In genomic region chr10:120801127-120801526, GRCm38 (mm10) we compare ENCODE assay signal across 9 mouse cellular contexts.
DNase-seq lines count a peak whose midpoint lies in the region; ATAC-seq and TF ChIP-seq lines count a peak whose summit lies in the region.
"Had no signal": no experiment of that assay in that cellular context is flagged by ENCODE, and none has a peak within 500 bp of the region (broad histone marks: within the 10 kb centered on the region; RNA-seq: fewer than 3 reads in every experiment).

No protein-coding gene starts in this region.

- no peak for DNase-seq in heart, adult 8-10 months (ENCODE audit: low spot score)
- no peak for DNase-seq in lung, postnatal 0 days (ENCODE audit: low spot score)
- no peak for DNase-seq in lung, postnatal 36 days
- DNase-seq in stomach, postnatal 0 days (ENCODE audit: low spot score) = no peak
- DNase-seq in thymus, postnatal 0 days (ENCODE audit: low spot score) = no peak
- no peak for DNase-seq in frontal cortex, postnatal 36 days (ENCODE audit: low spot score in 2 of 2)
- DNase-seq: right cerebral cortex, adult 18-20 months had no signal

- H3K4me2 ChIP-seq in heart, embryonic 12.5 days = peak overlapping the region; percentile 48
- peak overlapping the region; percentile 18; the same call in 1 of the 2 replicates for H3K4me2 ChIP-seq in lung, postnatal 0 days (replicated peaks; ENCODE audit: low read depth, low read length)
- H3K4me2 ChIP-seq in limb, embryonic 13.5 days (replicated peaks) = peak overlapping the region; percentile 56
- H3K4me2 ChIP-seq in stomach, postnatal 0 days (replicated peaks; ENCODE audit: low read depth) = peak overlapping the region; percentile 40

- 13% methylated on average over 6 of the region's 6 CpGs for WGBS in heart, embryonic 12.5 days
- 30% methylated on average over 6 of the region's 6 CpGs for WGBS in lung, postnatal 0 days
- WGBS in limb, embryonic 13.5 days = 7% methylated on average over 6 of the region's 6 CpGs
- WGBS in stomach, postnatal 0 days = 14% methylated on average over 6 of the region's 6 CpGs

- H3K36me3 ChIP-seq in heart, embryonic 12.5 days = peaks cover 7% of the 10 kb centered on the region
- H3K36me3 ChIP-seq in lung, postnatal 0 days (ENCODE audit: insufficient read depth, low read length) = no peaks in the 10 kb centered on the region
- no peaks in the 10 kb centered on the region for H3K36me3 ChIP-seq in limb, embryonic 13.5 days
- no peaks in the 10 kb centered on the region for H3K36me3 ChIP-seq in stomach, postnatal 0 days (ENCODE audit: control insufficient read depth, insufficient read depth, low read length)

- H3K4me3 ChIP-seq in heart, embryonic 12.5 days = peak overlapping the region; percentile 22
- no peak overlapping the region for H3K4me3 ChIP-seq in lung, postnatal 0 days (ENCODE audit: low read depth, low read length)
- peak overlapping the region; percentile 10 for H3K4me3 ChIP-seq in limb, embryonic 13.5 days
- H3K4me3 ChIP-seq in stomach, postnatal 0 days (ENCODE audit: low read depth, low read length) = no peak overlapping the region

- H3K4me1 ChIP-seq in heart, embryonic 12.5 days (replicated peaks) = peaks cover 35% of the 10 kb centered on the region
- H3K4me1 ChIP-seq in lung, postnatal 0 days (ENCODE audit: insufficient read depth, low read depth, low read length) = no peaks in the 10 kb centered on the region
- peaks cover 26% of the 10 kb centered on the region for H3K4me1 ChIP-seq in limb, embryonic 13.5 days
- no peaks in the 10 kb centered on the region for H3K4me1 ChIP-seq in stomach, postnatal 0 days (replicated peaks; ENCODE audit: control insufficient read depth, insufficient read depth)

- no peak for ATAC-seq in heart, embryonic 12.5 days (ENCODE audit: insufficient number of reproducible peaks, low FRiP score)
- no peak for ATAC-seq in lung, postnatal 0 days
- 0 out of 2 replicates have a peak, but pooled peaks have one; percentile 38 for ATAC-seq in limb, embryonic 13.5 days (ENCODE audit: low FRiP score, low read depth)
- ATAC-seq in stomach, postnatal 0 days (ENCODE audit: low FRiP score, low TSS enrichment) = no peak

- H3K9ac ChIP-seq in heart, embryonic 12.5 days = peak overlapping the region; percentile 48; the same call in 1 of the 2 replicates
- no peak overlapping the region for H3K9ac ChIP-seq in lung, postnatal 0 days (replicated peaks; ENCODE audit: low read depth)
- peak overlapping the region; percentile 39; the same call in 1 of the 2 replicates for H3K9ac ChIP-seq in limb, embryonic 13.5 days
- H3K9ac ChIP-seq in stomach, postnatal 0 days (ENCODE audit: low read length) = no peak overlapping the region

- H3K9me3 ChIP-seq in heart, embryonic 12.5 days (replicated peaks) = no peaks in the 10 kb centered on the region
- H3K9me3 ChIP-seq in lung, postnatal 0 days (ENCODE audit: low read length) = no peaks in the 10 kb centered on the region
- no peaks in the 10 kb centered on the region for H3K9me3 ChIP-seq in limb, embryonic 13.5 days
- no peaks in the 10 kb centered on the region for H3K9me3 ChIP-seq in stomach, postnatal 0 days (ENCODE audit: control insufficient read depth, low read length)

- no peak for TF ChIP-seq CTCF in lung, postnatal 0 days (IDR thresholded peaks at IDR 0.05)
- TF ChIP-seq CTCF in stomach, postnatal 0 days (IDR thresholded peaks at IDR 0.05; ENCODE audit: low read depth) = no peak

- H3K27ac ChIP-seq in heart, embryonic 12.5 days (ENCODE audit: poor library complexity, severe bottlenecking) = peak overlapping the region; percentile 83
- no peak overlapping the region for H3K27ac ChIP-seq in lung, postnatal 0 days (ENCODE audit: low read length)
- peak overlapping the region; percentile 61; the same call in 1 of the 2 replicates for H3K27ac ChIP-seq in limb, embryonic 13.5 days
- no peak overlapping the region for H3K27ac ChIP-seq in stomach, postnatal 0 days (replicated peaks)

- TF ChIP-seq EP300 in lung, postnatal 0 days (IDR thresholded peaks at IDR 0.05) = no peak
- TF ChIP-seq EP300 in stomach, postnatal 0 days (optimal IDR thresholded peaks at IDR 0.05) = no peak

- no peaks in the 10 kb centered on the region for H3K27me3 ChIP-seq in heart, embryonic 12.5 days (replicated peaks)
- no peaks in the 10 kb centered on the region for H3K27me3 ChIP-seq in lung, postnatal 0 days (replicated peaks; ENCODE audit: insufficient read depth, low read length)
- no peaks in the 10 kb centered on the region for H3K27me3 ChIP-seq in limb, embryonic 13.5 days
- no peaks in the 10 kb centered on the region for H3K27me3 ChIP-seq in stomach, postnatal 0 days (ENCODE audit: control insufficient read depth, insufficient read depth, low read length)

Comparison
In these comparisons a context has a peak if more than half of its experiments do, and no peak if none do; other contexts are left out.
1. H3K27ac ChIP-seq: peak in heart, embryonic 12.5 days (single experiment) and limb, embryonic 13.5 days (single experiment); none in lung, postnatal 0 days (single experiment) and stomach, postnatal 0 days (single experiment).
2. H3K4me3 ChIP-seq: peak in heart, embryonic 12.5 days (single experiment) and limb, embryonic 13.5 days (single experiment); none in lung, postnatal 0 days (single experiment) and stomach, postnatal 0 days (single experiment).
3. H3K9ac ChIP-seq: peak in heart, embryonic 12.5 days (single experiment) and limb, embryonic 13.5 days (single experiment); none in lung, postnatal 0 days (single experiment) and stomach, postnatal 0 days (single experiment).
4. Peak in every context shown above with its lines, with median percentiles within 50 percentile points of each other: H3K4me2 ChIP-seq.